Mouse (Mus musculus) ES-E14 (cell line): ENCODE measurements around the gene Wbp4. TPM values are rescaled to one million over a fixed set of nuclear protein-coding genes. Genes with fewer than 3 reads are reported as not detected.
A peak's percentile ranks its signal among the peaks of the same experiment; 100 is the strongest.
"Not testable (repeated sequence)": the region's sequence is repeated elsewhere in the genome, so short reads cannot be mapped to it uniquely, and the experiment has no call there.

Source experiments
- DNase-seq: peaks from one replicate; pipeline ENCODE4 v3.0.0-alpha.2; 2013; ENCODE audit warnings: low read depth, low spot score
- H3K27ac ChIP-seq: 2 replicates; pipeline ENCODE4 v1.5.1; 2012; ENCODE audit warnings: low read depth, mild to moderate bottlenecking, low read length, moderate library complexity, mixed read lengths; ENCODE audit not compliant: poor library complexity, insufficient read depth, severe bottlenecking
- H3K36me3 ChIP-seq: 2 replicates; pipeline ENCODE4 v1.6.1; 2012; ENCODE audit warnings: mild to moderate bottlenecking, low read length, moderate library complexity, mixed read lengths; ENCODE audit not compliant: control insufficient read depth, poor library complexity, insufficient read depth, severe bottlenecking
- H3K4me1 ChIP-seq, 2 experiments: fragments of 150-350 bp in 1 of 2; sonication (generic) in 1 of 2; 2 replicates each; pipeline ENCODE4 v1.6.1; 2012; ENCODE audit warnings: low read length in 2 of 2, mild to moderate bottlenecking in 1 of 2, mixed read lengths in 1 of 2; ENCODE audit not compliant: control insufficient read depth in 2 of 2, insufficient read depth in 2 of 2, poor library complexity in 1 of 2
- H3K4me3 ChIP-seq, 2 experiments: fragments of 150-350 bp in 1 of 2; sonication (generic) in 1 of 2; 2 replicates each; pipeline ENCODE4 v1.5.1; 2012; ENCODE audit warnings: low read length in 2 of 2, low read depth in 1 of 2, mild to moderate bottlenecking in 1 of 2, mixed read lengths in 1 of 2; ENCODE audit not compliant: insufficient read depth in 1 of 2, poor library complexity in 1 of 2, severe bottlenecking in 1 of 2
- H3K9ac ChIP-seq: 2 replicates; pipeline ENCODE4 v1.6.1; 2012; ENCODE audit warnings: low read depth, mild to moderate bottlenecking, low read length, mixed read lengths; ENCODE audit not compliant: poor library complexity, insufficient read depth, severe bottlenecking
- H3K9me3 ChIP-seq: fragments of 150-350 bp; sonication (generic); 2 replicates; pipeline ENCODE4 v1.6.1; 2012; ENCODE audit warnings: low read depth, mild to moderate bottlenecking, low read length; ENCODE audit not compliant: control insufficient read depth, insufficient read depth
- CHD2 ChIP-seq: IDR thresholded peaks from 2 replicates; pipeline ENCODE4 v1.6.1; 2014; ENCODE audit warnings: mild to moderate bottlenecking, low read depth, low read length, inconsistent platforms
- HCFC1 ChIP-seq: IDR thresholded peaks from 2 replicates; pipeline ENCODE4 v1.6.1; 2012; ENCODE audit warnings: low read length, inconsistent platforms, borderline replicate concordance; ENCODE audit not compliant: insufficient read depth
- MAFK ChIP-seq: IDR thresholded peaks from 2 replicates; pipeline ENCODE4 v1.6.1; 2014; ENCODE audit warnings: mild to moderate bottlenecking, low read depth, low read length, inconsistent platforms; ENCODE audit not compliant: insufficient read depth
- ZC3H11A ChIP-seq: IDR thresholded peaks from 2 replicates; pipeline ENCODE4 v1.6.1; 2012; ENCODE audit warnings: low read depth, mild to moderate bottlenecking, inconsistent platforms, low read length, borderline replicate concordance
- ZNF384 ChIP-seq: IDR thresholded peaks from 2 replicates; pipeline ENCODE4 v1.6.1; 2012; ENCODE audit warnings: low read depth, low read length, inconsistent platforms
- in situ Hi-C, 2 experiments: fragments of 600-800 bp; cut with MboI; formaldehyde crosslinking; loops; one replicate each; pipeline ENCODE4 v1.15.1; 2025; ENCODE audit warnings: low sequenced_read_pairs in 2 of 2, inconsistent platforms in 1 of 2; ENCODE audit not compliant: unreplicated experiment in 2 of 2
- total RNA-seq: library from RNA; depleted of rRNA; stranded (reverse); fragments of 300-350 nt; gene quantifications from 2 replicates; pipeline ENCODE4 v1.2.3, GENCODE M21; 2012; rRNA removed

Wbp4 gene
- 13.3 and 16.4 TPM in 2 replicates for total RNA-seq

- no peaks in the 10 kb centered on the region for H3K9me3 ChIP-seq
- peaks cover 3% of the 10 kb centered on the region; the same call in 1 of the 2 replicates for H3K36me3 ChIP-seq
- peak; percentile 70 for DNase-seq
- TF ChIP-seq MAFK (peak; percentile 79), ZNF384 (no peak), ZC3H11A (no peak), CHD2 (no peak), HCFC1 (no peak)
- H3K4me3 ChIP-seq = peak within 1 kb of the TSS; percentile 77 to 91
- in situ Hi-C loops = no loop called here
- H3K4me1 ChIP-seq = peaks cover 5 to 12% of the 10 kb centered on the region in 2 experiments; a peak in 2 of 4 replicates
- peak within 1 kb of the TSS; percentile 90 for H3K27ac ChIP-seq
- peak within 1 kb of the TSS; percentile 94 for H3K9ac ChIP-seq
Observed at GRCm38 (mm10) chr14:79481339-79482151, at the start of gene Wbp4. TSS of gene Wbp4 (minus strand) at chr14:79481520.

GRCm38 (mm10) chr14:79530761-79531160 lies 49.4 kb upstream of the Wbp4 start:
- Histone ChIP-seq H3K27ac (no peak overlapping the region), H3K4me3 (no peak overlapping the region), H3K9me3 (no peaks in the 10 kb centered on the region), H3K9ac (no peak overlapping the region), H3K4me1 (peaks cover 0 to 2% of the 10 kb centered on the region in 2 experiments; a peak in 1 of 4 replicates), H3K36me3 (no peaks in the 10 kb centered on the region)
- no peak for TF ChIP-seq CHD2
- TF ChIP-seq ZC3H11A = no peak
- no peak for TF ChIP-seq MAFK
- no peak for TF ChIP-seq ZNF384
- TF ChIP-seq HCFC1 = no peak
- no peak for DNase-seq
- in situ Hi-C loops = no loop called here

- DNase-seq = no peak
- Histone ChIP-seq H3K9me3 (no peaks in the 10 kb centered on the region), H3K36me3 (no peaks in the 10 kb centered on the region), H3K27ac (no peak overlapping the region), H3K9ac (no peak overlapping the region), H3K4me3 (no peak overlapping the region), H3K4me1 (peaks cover 0 to 2% of the 10 kb centered on the region in 2 experiments; a peak in 1 of 4 replicates)
- no peak for TF ChIP-seq CHD2
- TF ChIP-seq MAFK = no peak
- no peak for TF ChIP-seq ZNF384
- TF ChIP-seq ZC3H11A = no peak
- no peak for TF ChIP-seq HCFC1
- in situ Hi-C loops = no loop called here
Observed at GRCm38 (mm10) chr14:79529581-79530554, 48.5 kb upstream of the Wbp4 start.

- no peaks in the 10 kb centered on the region for H3K9me3 ChIP-seq
- H3K9ac ChIP-seq = no peak overlapping the region
- no peak overlapping the region for H3K27ac ChIP-seq
- H3K4me1 ChIP-seq = peaks cover 0 to 3% of the 10 kb centered on the region in 2 experiments; a peak in 1 of 4 replicates
- in situ Hi-C loops = no loop called here
- TF ChIP-seq MAFK = peak; percentile 82
- TF ChIP-seq CHD2 = no peak
- DNase-seq = no peak
- no peak overlapping the region for H3K4me3 ChIP-seq
- no peaks in the 10 kb centered on the region for H3K36me3 ChIP-seq
Observed at GRCm38 (mm10) chr14:79527704-79528103, 46.4 kb upstream of the Wbp4 start.

GRCm38 (mm10) chr14:79526106-79526505 lies 44.8 kb upstream of the Wbp4 start:
- H3K27ac ChIP-seq, DNase-seq, H3K4me3 ChIP-seq, H3K9me3 ChIP-seq, H3K36me3 ChIP-seq, H3K4me1 ChIP-seq, H3K9ac ChIP-seq, in situ Hi-C loops: not testable (repeated sequence)
